Mouse (Mus musculus) cerebellum, adult 2 months (tissue): ENCODE data around the gene Rfc5. TPM values are rescaled to one million over a fixed set of nuclear protein-coding genes. Genes with fewer than 3 reads are reported as not detected.
"Not testable (repeated sequence)": the region's sequence is repeated elsewhere in the genome, so short reads cannot be mapped to it uniquely, and the experiment has no call there.

Source experiments
- DNase-seq, 2 experiments: peaks; one replicate each; pipeline ENCODE4 v3.0.0; 2021
- H3K27ac ChIP-seq: fragments of 200-500 bp; 2 replicates; pipeline ENCODE4 v1.5.1; 2012; ENCODE audit warnings: low read length, control low read depth, inconsistent platforms; ENCODE audit not compliant: insufficient read depth
- H3K27me3 ChIP-seq: fragments of 200-500 bp; 2 replicates; pipeline ENCODE4 v1.6.1; 2012; ENCODE audit warnings: inconsistent platforms, mild to moderate bottlenecking, low read length, moderate library complexity; ENCODE audit not compliant: control insufficient read depth, insufficient read depth
- H3K4me1 ChIP-seq: fragments of 200-500 bp; 2 replicates; pipeline ENCODE4 v1.6.1; 2011; ENCODE audit warnings: low read length; ENCODE audit not compliant: control insufficient read depth, insufficient read depth
- H3K4me3 ChIP-seq: fragments of 200-500 bp; replicated peaks from 2 replicates; pipeline ENCODE3; 2011; ENCODE audit warnings: mild to moderate bottlenecking, low read depth, low read length, control low read depth; ENCODE audit not compliant: insufficient read depth
- CTCF ChIP-seq: fragments of 200-500 bp; IDR thresholded peaks from 2 replicates; pipeline ENCODE4 v1.5.1; 2011; ENCODE audit warnings: low read depth, mild to moderate bottlenecking, control low read depth, low read length, moderate library complexity, borderline replicate concordance; ENCODE audit not compliant: insufficient read depth
- POLR2A ChIP-seq: fragments of 200-500 bp; IDR thresholded peaks from 2 replicates; pipeline ENCODE4 v1.6.1; 2011; ENCODE audit warnings: low read length, control low read depth, borderline replicate concordance; ENCODE audit not compliant: insufficient read depth
- WGBS: fragments of 180-500 bp; shearing (Covaris S2); methylation state at CpG from one replicate; pipeline ENCODE4 v1.1.7; 2018; 5-methylcytosine and 5-hydroxymethylcytosine counted together
- polyA plus RNA-seq: library from polyadenylated mRNA; depleted of rRNA; stranded (reverse); fragments of >200 nt; gene quantifications from 2 replicates; pipeline ENCODE4 v1.2.3, GENCODE M21; 2012

Rfc5 gene
- polyA plus RNA-seq, 1 experiment: 9.9 TPM

GRCm38 (mm10) chr5:117383198-117383597 lies 5.6 kb downstream of the Rfc5 start:
- Histone ChIP-seq H3K4me3 (no peak overlapping the region), H3K27ac (no peak overlapping the region), H3K27me3 (no peaks in the 10 kb centered on the region), H3K4me1 (peaks cover 3% of the 10 kb centered on the region; the same call in 1 of the 2 replicates)
- 64% methylated on average over 12 of the region's 12 CpGs for WGBS
- DNase-seq: no peak
- TF ChIP-seq POLR2A: no peak

GRCm38 (mm10) chr5:117381785-117382184 lies 7.1 kb downstream of the Rfc5 start:
- no peak overlapping the region for H3K27ac ChIP-seq
- no peaks in the 10 kb centered on the region; the same call in 1 of the 2 replicates for H3K4me1 ChIP-seq
- no peaks in the 10 kb centered on the region for H3K27me3 ChIP-seq
- DNase-seq: no peak
- no peak for TF ChIP-seq POLR2A
- TF ChIP-seq CTCF: no peak
- no peak overlapping the region for H3K4me3 ChIP-seq
- 65% methylated on average over 7 of the region's 7 CpGs for WGBS

- WGBS: 64% methylated on average over 4 of the region's 4 CpGs
- no peak for TF ChIP-seq POLR2A
- no peak for TF ChIP-seq CTCF
- Histone ChIP-seq H3K4me1 (no peaks in the 10 kb centered on the region; the same call in 1 of the 2 replicates), H3K27ac (peak overlapping the region; percentile 34; the same call in 1 of the 2 replicates), H3K27me3 (no peaks in the 10 kb centered on the region), H3K4me3 (no peak overlapping the region)
- DNase-seq: no peak
These were observed 8.6 kb downstream of the Rfc5 start for GRCm38 (mm10) chr5:117380199-117380598.

GRCm38 (mm10) chr5:117377731-117378130 lies 11.1 kb downstream of the Rfc5 start:
- H3K4me1 ChIP-seq: not testable (repeated sequence)
- 92% methylated on average over 14 of the region's 14 CpGs for WGBS

GRCm38 (mm10) chr5:117376331-117376761 lies 12.5 kb downstream of the Rfc5 start:
- no peak overlapping the region for H3K4me3 ChIP-seq
- H3K27me3 ChIP-seq: no peaks in the 10 kb centered on the region
- no peaks in the 10 kb centered on the region; the same call in 1 of the 2 replicates for H3K4me1 ChIP-seq
- no peak for TF ChIP-seq CTCF
- no peak for TF ChIP-seq POLR2A
- H3K27ac ChIP-seq: no peak overlapping the region
- WGBS: 41% methylated on average over 11 of the region's 11 CpGs
- no peak for DNase-seq

More at GRCm38 (mm10) chr5:117377731-117378130, 11.1 kb downstream of the Rfc5 start:
- DNase-seq, H3K27me3 ChIP-seq, H3K27ac ChIP-seq, H3K4me3 ChIP-seq: not testable (repeated sequence)

GRCm38 (mm10) chr5:117374372-117375049 lies 14.3 kb downstream of the Rfc5 start:
- Histone ChIP-seq H3K27ac (no peak overlapping the region), H3K4me1 (peaks cover 7% of the 10 kb centered on the region), H3K4me3 (no peak overlapping the region), H3K27me3 (no peaks in the 10 kb centered on the region)
- no peak for TF ChIP-seq CTCF
- no peak for TF ChIP-seq POLR2A
- 81% methylated on average over 7 of the region's 7 CpGs for WGBS
- DNase-seq: no peak

GRCm38 (mm10) chr5:117373418-117373817 lies 15.4 kb downstream of the Rfc5 start:
- Histone ChIP-seq H3K4me3 (no peak overlapping the region), H3K27ac (no peak overlapping the region), H3K4me1 (peaks cover 7% of the 10 kb centered on the region), H3K27me3 (no peaks in the 10 kb centered on the region)
- 93% methylated on average over 9 of the region's 9 CpGs for WGBS
- TF ChIP-seq CTCF: no peak
- no peak for TF ChIP-seq POLR2A
- DNase-seq: no peak

- WGBS: 20% methylated on average over 10 of the region's 10 CpGs
These were observed 18.3 kb downstream of the Rfc5 start for GRCm38 (mm10) chr5:117370592-117370991.

More at GRCm38 (mm10) chr5:117370592-117370991, 18.3 kb downstream of the Rfc5 start:
- Histone ChIP-seq H3K4me1 (peaks cover 7% of the 10 kb centered on the region), H3K27ac (no peak overlapping the region), H3K4me3 (no peak overlapping the region), H3K27me3 (no peaks in the 10 kb centered on the region)
- no peak for DNase-seq
- TF ChIP-seq POLR2A: no peak
- TF ChIP-seq CTCF: no peak
